Mouse (Mus musculus): ENCODE data around the gene Gm17374. TPM values are rescaled to one million over a fixed set of nuclear protein-coding genes. Genes with fewer than 3 reads are reported as not detected.
"Not testable (repeated sequence)": the region's sequence is repeated elsewhere in the genome, so short reads cannot be mapped to it uniquely, and the experiment has no call there.

Gene Gm17374
- total RNA-seq (2012; rRNA removed) (not detected in 2 replicates), total RNA-seq (2014; rRNA removed) (not detected in 2 replicates), polyA plus RNA-seq (2012; ENCODE audit: insufficient read length, low read depth) (not detected in 2 replicates)

GRCm38 (mm10) chr2:140151743-140152142 lies at the start of gene Gm17374:
TSS of gene Gm17374 (plus strand) at chr2:140152043.
- H3K27me3 ChIP-seq (replicated peaks); dilution Hi-C loops (cut with MboI; ENCODE audit: extremely low pct_ligation_motif_present, extremely low pct_unique_long_range_greater_than_20kb, low sequenced_read_pairs); H3K4me1 ChIP-seq (ENCODE audit: control insufficient read depth in 1 of 2, insufficient read depth in 2 of 2); DNase-seq (ENCODE audit: extremely low read depth); H3K27ac ChIP-seq (ENCODE audit: insufficient read depth, low read depth); in situ Hi-C loops (cut with MboI; ENCODE audit: low pct_ligation_motif_present, low pct_unique_long_range_greater_than_20kb, low sequenced_read_pairs); H3K9me3 ChIP-seq (replicated peaks; ENCODE audit: low read length); H3K4me3 ChIP-seq (replicated peaks in 1 of 3; ENCODE audit: low read depth in 2 of 3, low read length in 2 of 3, poor library complexity in 1 of 3); H3K79me2 ChIP-seq (replicated peaks; ENCODE audit: control insufficient read depth, extremely low read depth, insufficient read depth, poor library complexity, severe bottlenecking); H3K4me2 ChIP-seq (ENCODE audit: insufficient read depth, low read depth, poor library complexity, severe bottlenecking); H3K9ac ChIP-seq (ENCODE audit: insufficient read depth, low read depth): not testable (repeated sequence)
- peaks cover 36 to 78% of the 10 kb centered on the region in 2 experiments for H3K36me3 ChIP-seq (replicated peaks in 1 of 2; ENCODE audit: control insufficient read depth in 1 of 2, insufficient read depth in 1 of 2, low read length in 1 of 2)

GRCm38 (mm10) chr2:140104951-140105350 lies 46.9 kb upstream of the Gm17374 start:
- dilution Hi-C loops (cut with MboI; ENCODE audit: extremely low pct_ligation_motif_present, extremely low pct_unique_long_range_greater_than_20kb, low sequenced_read_pairs): no loop called here
- H3K4me1 ChIP-seq (ENCODE audit: control insufficient read depth in 1 of 2, insufficient read depth in 2 of 2): peaks cover 12 to 38% of the 10 kb centered on the region in 2 experiments
- TF ChIP-seq NRF1 (IDR thresholded peaks at IDR 0.05; ENCODE audit: low read depth, low read length): no peak
- no peak for TF ChIP-seq PAX5 (IDR thresholded peaks at IDR 0.05; ENCODE audit: low read length)
- TF ChIP-seq CTCF (conservative IDR thresholded peaks at IDR 0.05 in 1 of 2, IDR thresholded peaks at IDR 0.05 in 1 of 2; ENCODE audit: low read depth in 2 of 2, low read length in 2 of 2): no peak
- no peak for TF ChIP-seq UBTF (IDR thresholded peaks at IDR 0.05; ENCODE audit: low read depth, low read length)
- TF ChIP-seq NELFE (IDR thresholded peaks at IDR 0.05; ENCODE audit: low read depth, low read length): no peak
- no peak for TF ChIP-seq USF1 (IDR thresholded peaks at IDR 0.05; ENCODE audit: low read depth, low read length)
- TF ChIP-seq IRF4 (IDR thresholded peaks at IDR 0.05; ENCODE audit: low read depth, low read length): no peak
- TF ChIP-seq BHLHE40 (IDR thresholded peaks at IDR 0.05; ENCODE audit: low read depth, low read length): no peak
- TF ChIP-seq CHD2 (IDR thresholded peaks at IDR 0.05; ENCODE audit: low read length): no peak
- no peak for TF ChIP-seq ELF1 (IDR thresholded peaks at IDR 0.05; ENCODE audit: low read depth, low read length)
- no peak for TF ChIP-seq MAFK (IDR thresholded peaks at IDR 0.05; ENCODE audit: insufficient replicate concordance, low read length)
- TF ChIP-seq USF2 (conservative IDR thresholded peaks at IDR 0.05; ENCODE audit: low read depth, low read length): no peak

GRCm38 (mm10) chr2:140107641-140108040 lies 44.2 kb upstream of the Gm17374 start:
- dilution Hi-C loops (cut with MboI; ENCODE audit: extremely low pct_ligation_motif_present, extremely low pct_unique_long_range_greater_than_20kb, low sequenced_read_pairs): no loop called here

More at GRCm38 (mm10) chr2:140104951-140105350, 46.9 kb upstream of the Gm17374 start:
- no peak for DNase-seq (ENCODE audit: extremely low read depth)
- Histone ChIP-seq H3K9ac (ENCODE audit: insufficient read depth, low read depth) (no peak overlapping the region), H3K27me3 (replicated peaks) (no peaks in the 10 kb centered on the region), H3K27ac (ENCODE audit: insufficient read depth, low read depth) (no peak overlapping the region), H3K4me3 (replicated peaks in 1 of 3; ENCODE audit: low read depth in 2 of 3, low read length in 2 of 3, poor library complexity in 1 of 3) (no peak overlapping the region), H3K4me2 (ENCODE audit: insufficient read depth, low read depth, poor library complexity, severe bottlenecking) (no peak overlapping the region), H3K79me2 (replicated peaks; ENCODE audit: control insufficient read depth, extremely low read depth, insufficient read depth, poor library complexity, severe bottlenecking) (no peaks in the 10 kb centered on the region), H3K36me3 (replicated peaks in 1 of 2; ENCODE audit: control insufficient read depth in 1 of 2, insufficient read depth in 1 of 2, low read length in 1 of 2) (no peaks in the 10 kb centered on the region), H3K9me3 (replicated peaks; ENCODE audit: low read length) (no peaks in the 10 kb centered on the region)
- in situ Hi-C loops (cut with MboI; ENCODE audit: low pct_ligation_motif_present, low pct_unique_long_range_greater_than_20kb, low sequenced_read_pairs): no loop called here

More at GRCm38 (mm10) chr2:140107641-140108040, 44.2 kb upstream of the Gm17374 start:
- no peak overlapping the region for H3K4me3 ChIP-seq (replicated peaks in 1 of 3; ENCODE audit: low read depth in 2 of 3, low read length in 2 of 3, poor library complexity in 1 of 3)
- H3K36me3 ChIP-seq (replicated peaks in 1 of 2; ENCODE audit: control insufficient read depth in 1 of 2, insufficient read depth in 1 of 2, low read length in 1 of 2): no peaks in the 10 kb centered on the region
- in situ Hi-C loops (cut with MboI; ENCODE audit: low pct_ligation_motif_present, low pct_unique_long_range_greater_than_20kb, low sequenced_read_pairs): no loop called here
- DNase-seq (ENCODE audit: extremely low read depth): no peak
- H3K9me3 ChIP-seq (replicated peaks; ENCODE audit: low read length): no peaks in the 10 kb centered on the region
- H3K79me2 ChIP-seq (replicated peaks; ENCODE audit: control insufficient read depth, extremely low read depth, insufficient read depth, poor library complexity, severe bottlenecking): no peaks in the 10 kb centered on the region
- H3K4me2 ChIP-seq (ENCODE audit: insufficient read depth, low read depth, poor library complexity, severe bottlenecking): no peak overlapping the region
- no peak overlapping the region for H3K27ac ChIP-seq (ENCODE audit: insufficient read depth, low read depth)
- no peaks in the 10 kb centered on the region for H3K27me3 ChIP-seq (replicated peaks)
- TF ChIP-seq ZC3H11A (IDR thresholded peaks at IDR 0.05; ENCODE audit: low read depth, low read length): no peak
- TF ChIP-seq MEF2A (IDR thresholded peaks at IDR 0.05; ENCODE audit: borderline replicate concordance, low read depth, low read length): no peak
- no peak for TF ChIP-seq USF2 (conservative IDR thresholded peaks at IDR 0.05; ENCODE audit: low read depth, low read length)
- TF ChIP-seq POLR2AphosphoS2 (IDR thresholded peaks at IDR 0.05; ENCODE audit: low read depth, low read length): no peak
- peaks cover 9 to 14% of the 10 kb centered on the region in 2 experiments for H3K4me1 ChIP-seq (ENCODE audit: control insufficient read depth in 1 of 2, insufficient read depth in 2 of 2)
- H3K9ac ChIP-seq (ENCODE audit: insufficient read depth, low read depth): no peak overlapping the region

Measured in CH12.LX (cell line).